Mouse (Mus musculus) kidney, adult 2 months (tissue): Measurements from ENCODE around the gene Mobp.

Experiments
- CTCF ChIP-seq: fragments of 200-500 bp; conservative IDR thresholded peaks from 2 replicates; pipeline ENCODE4 v1.5.1; 2011; ENCODE audit warnings: low read depth, mild to moderate bottlenecking, control low read depth, low read length, moderate library complexity, mixed read lengths; ENCODE audit not compliant: insufficient read depth, insufficient read length
- POLR2A ChIP-seq: fragments of 200-500 bp; IDR thresholded peaks from one replicate; pipeline ENCODE4 v1.6.1; 2011; ENCODE audit warnings: low read depth, low read length, control low read depth

DNA sequence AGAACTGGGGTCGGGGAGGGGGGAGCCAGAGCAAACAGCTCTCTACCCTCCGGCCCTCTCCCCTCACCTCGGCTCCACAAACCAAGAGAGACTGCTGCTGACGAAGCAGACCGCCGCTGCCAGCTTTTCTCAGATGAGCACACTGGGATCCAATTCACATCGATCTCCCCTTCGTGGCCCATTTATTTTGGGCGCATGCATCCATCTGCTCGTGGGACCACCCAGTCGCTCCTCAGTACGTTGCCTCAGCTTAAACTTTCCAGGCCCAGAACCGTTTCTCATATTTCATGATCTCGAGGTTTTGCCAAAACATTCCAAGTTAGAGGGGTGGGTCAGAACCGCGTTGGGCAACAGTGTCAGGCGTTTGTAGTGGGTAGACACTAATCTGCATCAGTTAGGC, 57.4 kb downstream of the Mobp start:
- TF ChIP-seq CTCF (no peak), POLR2A (no peak)
